Mouse (Mus musculus): ENCODE results near the gene Slc22a18.
A peak's percentile ranks its signal among the peaks of the same experiment; 100 is the strongest.

DNA sequence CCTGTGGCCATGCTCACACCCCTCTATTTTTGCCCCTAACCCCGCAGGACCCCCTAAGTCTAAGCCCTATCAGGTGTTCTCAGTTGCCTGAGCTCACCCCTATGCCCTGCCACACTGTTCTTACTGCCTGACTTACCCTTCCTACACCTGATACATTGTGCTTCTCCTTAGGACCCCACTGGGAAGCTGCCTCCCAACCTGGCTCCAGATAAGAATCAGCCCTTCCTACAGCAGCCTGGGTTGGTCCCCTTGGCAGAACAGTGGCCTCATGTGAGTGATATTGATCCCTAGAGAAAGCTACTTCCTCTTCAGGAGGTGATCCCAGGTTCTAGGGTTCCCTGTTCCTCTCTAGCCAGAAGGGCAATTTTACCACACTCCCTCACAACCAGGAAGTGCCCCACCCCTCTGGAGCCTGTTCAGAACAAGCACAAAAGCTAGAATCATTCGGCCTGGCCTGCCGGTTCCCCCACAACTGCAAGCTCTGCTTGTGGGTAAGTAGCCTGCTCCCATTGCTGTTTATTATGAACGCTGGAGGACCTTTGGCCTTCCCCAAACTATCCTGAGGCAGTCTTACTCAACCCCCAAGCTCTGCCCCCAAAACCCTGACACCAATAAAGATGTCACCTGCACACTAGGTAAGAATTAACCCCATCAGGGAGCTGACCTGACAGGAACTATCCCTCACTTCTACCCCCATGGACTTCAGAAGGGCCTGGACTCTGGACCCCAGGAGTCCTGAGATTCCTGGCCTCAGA, at the start of gene Slc22a18:
- TF ChIP-seq POLR2A (IDR thresholded peaks at IDR 0.05; ENCODE audit: extremely low read depth, insufficient read depth, low read length) (peak; percentile 45; the same call in 1 of the 2 replicates), CTCF (IDR thresholded peaks at IDR 0.05; ENCODE audit: low read depth, low read length) (no peak)

All from liver, adult 2 months (tissue).